Mouse (Mus musculus) urinary bladder, postnatal 10 days (tissue): ENCODE results near the gene Rcan3.

ENCODE experiments used
- DNase-seq: peaks from one replicate; pipeline ENCODE4 v3.0.0; 2022; ENCODE audit warnings: low spot score

The Rcan3 gene

GRCm38 (mm10) chr4:135413491-135413890 is 20.2 kb downstream of the Rcan3 start:
- DNase-seq: no peak

- no peak for DNase-seq
Measured at GRCm38 (mm10) chr4:135411633-135412032, 22.0 kb downstream of the Rcan3 start.

- DNase-seq: no peak
Measured at GRCm38 (mm10) chr4:135406180-135406579, 27.5 kb downstream of the Rcan3 start.

GRCm38 (mm10) chr4:135404916-135405315 is 28.7 kb downstream of the Rcan3 start:
- DNase-seq: no peak

- DNase-seq: no peak
Measured at GRCm38 (mm10) chr4:135404048-135404447, 29.6 kb downstream of the Rcan3 start.

- DNase-seq: no peak
Measured at GRCm38 (mm10) chr4:135401881-135402280, 31.8 kb downstream of the Rcan3 start.

- DNase-seq: no peak
Measured at GRCm38 (mm10) chr4:135397991-135398390, 35.7 kb downstream of the Rcan3 start, which contains the start of gene Ncmap. Gene Ncmap (minus strand): TSS chr4:135398227.

- no peak for DNase-seq
Measured at GRCm38 (mm10) chr4:135397551-135397950, 36.1 kb downstream of the Rcan3 start.

GRCm38 (mm10) chr4:135396303-135396702 is 37.4 kb downstream of the Rcan3 start:
- no peak for DNase-seq

- no peak for DNase-seq
Measured at GRCm38 (mm10) chr4:135395375-135395774, 38.3 kb downstream of the Rcan3 start.

- no peak for DNase-seq
Measured at GRCm38 (mm10) chr4:135394666-135395065, 39.0 kb downstream of the Rcan3 start.

GRCm38 (mm10) chr4:135393381-135393780 is 40.3 kb downstream of the Rcan3 start:
- DNase-seq: no peak

GRCm38 (mm10) chr4:135392801-135393200 is 40.9 kb downstream of the Rcan3 start:
- no peak for DNase-seq

- DNase-seq: no peak
Measured at GRCm38 (mm10) chr4:135391014-135391413, 42.6 kb downstream of the Rcan3 start.

GRCm38 (mm10) chr4:135385614-135386013 is 48.0 kb downstream of the Rcan3 start:
- DNase-seq: no peak

- no peak for DNase-seq
Measured at GRCm38 (mm10) chr4:135382316-135382715, 51.3 kb downstream of the Rcan3 start.

- no peak for DNase-seq
Measured at GRCm38 (mm10) chr4:135381355-135381754, 52.3 kb downstream of the Rcan3 start.

- no peak for DNase-seq
Measured at GRCm38 (mm10) chr4:135377241-135377640, 56.4 kb downstream of the Rcan3 start.

- no peak for DNase-seq
Measured at GRCm38 (mm10) chr4:135375444-135375843, 58.2 kb downstream of the Rcan3 start.

GRCm38 (mm10) chr4:135373299-135373698 is 60.4 kb downstream of the Rcan3 start:
- no peak for DNase-seq

- DNase-seq: no peak
Measured at GRCm38 (mm10) chr4:135370372-135370771, 63.3 kb downstream of the Rcan3 start.

GRCm38 (mm10) chr4:135362828-135363227 is 70.8 kb downstream of the Rcan3 start:
- DNase-seq: no peak
